Mouse (Mus musculus) kidney, adult 2 months (tissue): ENCODE results near the gene Ubr3.

Experiments
- CTCF ChIP-seq: fragments of 200-500 bp; conservative IDR thresholded peaks from 2 replicates; pipeline ENCODE4 v1.5.1; 2011; ENCODE audit warnings: low read depth, mild to moderate bottlenecking, control low read depth, low read length, moderate library complexity, mixed read lengths; ENCODE audit not compliant: insufficient read depth, insufficient read length
- POLR2A ChIP-seq: fragments of 200-500 bp; IDR thresholded peaks from one replicate; pipeline ENCODE4 v1.6.1; 2011; ENCODE audit warnings: low read depth, low read length, control low read depth

- TF ChIP-seq CTCF (no peak), POLR2A (no peak)
Measured at GRCm38 (mm10) chr2:69849215-69849614, 47.8 kb upstream of the Ubr3 start.
